Mouse (Mus musculus) small intestine, adult 2 months (tissue): ENCODE measurements around the gene Cemip. TPM values are rescaled to one million over a fixed set of nuclear protein-coding genes. Genes with fewer than 3 reads are reported as not detected.

Source experiments
- H3K27ac ChIP-seq: fragments of 200-500 bp; 2 replicates; pipeline ENCODE4 v1.5.1; 2012; ENCODE audit warnings: low read depth, low read length, control low read depth, inconsistent platforms; ENCODE audit not compliant: insufficient read depth
- H3K27me3 ChIP-seq: fragments of 200-500 bp; 2 replicates; pipeline ENCODE4 v1.6.1; 2012; ENCODE audit warnings: mild to moderate bottlenecking, moderate library complexity, low read length, inconsistent platforms; ENCODE audit not compliant: control insufficient read depth, insufficient read depth
- H3K36me3 ChIP-seq: fragments of 200-500 bp; 2 replicates; pipeline ENCODE4 v1.6.1; 2012; ENCODE audit warnings: mild to moderate bottlenecking, low read length, control low read depth, inconsistent platforms; ENCODE audit not compliant: control insufficient read depth, insufficient read depth
- H3K4me1 ChIP-seq: fragments of 200-500 bp; 2 replicates; pipeline ENCODE4 v1.6.1; 2012; ENCODE audit warnings: low read length, inconsistent platforms, mixed read lengths; ENCODE audit not compliant: control insufficient read depth, insufficient read depth, insufficient read length
- H3K4me3 ChIP-seq: fragments of 200-500 bp; 2 replicates; pipeline ENCODE4 v1.5.1; 2012; ENCODE audit warnings: low read depth, mild to moderate bottlenecking, control low read depth, inconsistent platforms, low read length, moderate library complexity
- CTCF ChIP-seq: fragments of 200-500 bp; IDR thresholded peaks from 2 replicates; pipeline ENCODE4 v1.5.1; 2012; ENCODE audit warnings: low read depth, mild to moderate bottlenecking, control low read depth, inconsistent platforms, low read length, moderate library complexity, mixed read lengths; ENCODE audit not compliant: insufficient replicate concordance, insufficient read length; ENCODE audit errors: extremely low read depth
- POLR2A ChIP-seq: fragments of 200-500 bp; IDR thresholded peaks from 2 replicates; pipeline ENCODE4 v1.6.1; 2012; ENCODE audit warnings: low read depth, mild to moderate bottlenecking, control low read depth, inconsistent platforms, low read length, moderate library complexity
- WGBS: fragments of 180-500 bp; shearing (Covaris S2); methylation state at CpG from one replicate; pipeline ENCODE4 v1.1.7; 2018; 5-methylcytosine and 5-hydroxymethylcytosine counted together
- polyA plus RNA-seq: library from polyadenylated mRNA; depleted of rRNA; stranded (reverse); fragments of >200 nt; gene quantifications from 2 replicates; pipeline ENCODE4 v1.2.3, GENCODE M21; 2012

Gene Cemip
- polyA plus RNA-seq, 1 experiment = 0.27 TPM

DNA sequence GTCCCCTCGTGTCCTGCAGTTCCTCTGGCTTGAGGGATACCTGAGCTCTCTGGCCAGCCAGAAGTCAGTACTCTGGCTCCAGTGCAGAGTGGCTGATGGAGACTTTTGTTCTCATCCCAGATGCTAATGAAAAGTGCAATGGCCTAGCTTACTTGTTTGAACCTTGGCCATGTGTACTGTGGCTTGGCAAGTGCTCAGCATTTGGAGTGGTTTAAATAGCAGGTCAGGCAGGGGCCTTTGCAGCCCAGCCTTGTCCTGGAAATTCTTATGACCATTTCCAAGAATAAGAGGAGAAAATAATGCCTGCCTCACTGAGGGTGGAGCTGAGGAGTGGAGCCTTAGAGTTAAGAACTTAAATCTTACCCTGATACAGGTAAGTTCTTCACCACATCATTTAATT is 43.6 kb downstream of the Cemip start:
- TF ChIP-seq CTCF (no peak), POLR2A (no peak)
- peaks cover 23% of the 10 kb centered on the region for H3K4me1 ChIP-seq
- 76% methylated on average over 1 of the region's 1 CpGs for WGBS
- no peak overlapping the region for H3K27ac ChIP-seq
- no peaks in the 10 kb centered on the region for H3K36me3 ChIP-seq
- H3K27me3 ChIP-seq = no peaks in the 10 kb centered on the region
- no peak overlapping the region for H3K4me3 ChIP-seq

GRCm38 (mm10) chr7:84039856-84040522 is 46.3 kb downstream of the Cemip start:
- peak overlapping the region; percentile 67 for H3K27ac ChIP-seq
- H3K4me1 ChIP-seq = peaks cover 23% of the 10 kb centered on the region
- WGBS = 34% methylated on average over 8 of the region's 8 CpGs
- H3K27me3 ChIP-seq = no peaks in the 10 kb centered on the region
- TF ChIP-seq POLR2A = no peak
- no peak for TF ChIP-seq CTCF
- H3K36me3 ChIP-seq = no peaks in the 10 kb centered on the region
- no peak overlapping the region for H3K4me3 ChIP-seq

DNA sequence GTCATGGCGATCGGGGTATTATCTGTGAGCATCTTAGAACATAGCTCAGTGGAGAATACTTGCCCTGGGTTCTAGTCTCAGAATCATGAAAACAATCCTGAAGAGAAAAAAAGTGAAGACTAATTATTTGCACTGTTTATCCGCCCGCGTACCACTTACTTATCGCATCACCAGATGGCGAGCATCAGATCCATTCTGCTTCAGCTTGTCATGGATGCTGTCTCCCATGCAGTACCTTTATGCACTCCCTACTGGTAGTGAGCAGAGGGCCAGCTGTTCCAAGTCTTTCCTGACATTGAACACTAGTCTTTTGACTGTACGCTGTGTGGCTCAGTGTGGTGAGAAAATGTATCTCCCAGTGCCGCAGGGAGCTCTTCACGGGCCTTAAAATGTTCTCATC is 47.7 kb downstream of the Cemip start:
- no peaks in the 10 kb centered on the region for H3K36me3 ChIP-seq
- no peaks in the 10 kb centered on the region for H3K27me3 ChIP-seq
- no peak overlapping the region for H3K4me3 ChIP-seq
- TF ChIP-seq CTCF (no peak), POLR2A (no peak)
- H3K27ac ChIP-seq = no peak overlapping the region
- 96% methylated on average over 10 of the region's 10 CpGs for WGBS
- H3K4me1 ChIP-seq = peaks cover 23% of the 10 kb centered on the region

DNA sequence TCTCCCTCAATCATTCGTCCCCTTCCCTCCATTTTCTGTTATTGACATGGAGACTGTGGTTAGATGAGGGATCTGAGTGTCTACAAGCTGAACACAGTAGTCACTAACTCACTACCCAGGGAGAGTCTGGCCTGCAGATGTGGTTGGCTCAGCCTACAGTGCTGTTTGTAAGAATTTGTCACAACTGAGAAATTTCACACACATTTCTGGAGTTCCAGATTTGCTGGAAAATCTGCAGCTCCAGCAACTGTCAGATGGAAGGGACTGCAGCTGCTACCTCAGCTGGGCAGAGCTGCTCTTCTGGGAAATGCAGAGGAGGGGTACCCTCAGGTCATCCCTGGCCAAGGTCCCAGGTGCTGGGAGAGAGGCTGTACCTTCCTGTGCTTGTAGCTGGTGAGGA is 53.5 kb downstream of the Cemip start:
- H3K36me3 ChIP-seq = no peaks in the 10 kb centered on the region
- H3K4me3 ChIP-seq = no peak overlapping the region
- no peak overlapping the region for H3K27ac ChIP-seq
- WGBS = 100% methylated on average over 1 of the region's 1 CpGs
- no peaks in the 10 kb centered on the region for H3K27me3 ChIP-seq
- H3K4me1 ChIP-seq = peaks cover 31% of the 10 kb centered on the region; the same call in 1 of the 2 replicates
- no peak for TF ChIP-seq CTCF
- no peak for TF ChIP-seq POLR2A

DNA sequence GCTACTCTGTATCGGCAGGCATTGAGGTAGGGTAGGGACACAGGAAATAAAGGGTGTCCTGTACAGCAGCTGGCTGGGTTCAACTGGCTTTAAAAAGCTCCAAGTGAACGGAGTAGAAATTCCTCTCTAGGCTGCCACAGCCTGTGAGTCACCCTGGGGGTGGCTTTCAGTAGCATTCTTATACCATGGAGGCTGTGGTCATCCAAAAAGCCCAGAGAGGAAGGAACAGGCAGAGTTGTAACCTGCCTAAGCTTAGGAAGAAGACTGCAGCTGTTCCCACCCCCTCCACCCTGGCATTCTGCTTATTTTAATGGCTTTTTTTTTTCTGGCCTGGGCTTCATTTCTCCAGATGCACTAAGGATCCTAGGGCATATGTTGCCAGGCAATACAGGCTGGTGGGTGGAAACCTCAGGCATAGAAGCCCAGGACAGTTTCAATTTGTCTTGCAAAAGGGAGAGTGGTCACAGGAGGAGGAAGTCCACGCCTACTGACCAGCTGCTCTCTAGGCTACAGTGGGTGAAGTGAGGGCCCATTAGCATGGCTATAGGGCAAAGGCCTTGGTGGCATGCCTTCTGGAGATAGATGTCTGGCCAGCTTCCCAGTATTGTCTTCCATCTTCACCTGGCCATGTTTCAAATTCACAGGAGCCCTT is 57.1 kb downstream of the Cemip start:
- H3K36me3 ChIP-seq = no peaks in the 10 kb centered on the region
- H3K4me3 ChIP-seq = no peak overlapping the region
- peak overlapping the region; percentile 61 for H3K27ac ChIP-seq
- TF ChIP-seq POLR2A (no peak), CTCF (no peak)
- 9% methylated on average over 3 of the region's 3 CpGs for WGBS
- peaks cover 47% of the 10 kb centered on the region for H3K4me1 ChIP-seq
- H3K27me3 ChIP-seq = no peaks in the 10 kb centered on the region

DNA sequence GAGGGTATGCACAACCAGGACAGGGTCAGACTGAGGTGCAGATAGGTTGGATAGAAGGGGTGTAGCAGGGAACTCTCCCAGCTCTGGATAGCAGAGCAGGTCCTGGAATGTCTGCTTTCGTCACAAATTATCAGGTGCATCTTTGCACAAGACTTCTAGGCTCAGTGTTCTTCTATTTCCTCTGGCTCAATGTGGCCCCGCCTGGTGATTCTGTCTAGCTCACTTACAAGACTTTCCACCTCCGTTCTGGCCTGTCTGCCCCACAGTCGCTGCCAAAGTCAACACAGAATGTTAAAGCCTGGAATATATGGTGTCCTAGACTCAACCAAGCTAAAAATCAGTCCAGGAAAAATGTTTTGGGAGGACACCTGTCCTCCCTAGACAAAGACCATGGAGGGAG is 57.9 kb downstream of the Cemip start:
- TF ChIP-seq POLR2A = no peak
- no peak for TF ChIP-seq CTCF
- WGBS = 28% methylated on average over 4 of the region's 4 CpGs
- Histone ChIP-seq H3K4me1 (peaks cover 53% of the 10 kb centered on the region), H3K4me3 (no peak overlapping the region), H3K27me3 (no peaks in the 10 kb centered on the region), H3K36me3 (no peaks in the 10 kb centered on the region), H3K27ac (peak overlapping the region; percentile 61)

DNA sequence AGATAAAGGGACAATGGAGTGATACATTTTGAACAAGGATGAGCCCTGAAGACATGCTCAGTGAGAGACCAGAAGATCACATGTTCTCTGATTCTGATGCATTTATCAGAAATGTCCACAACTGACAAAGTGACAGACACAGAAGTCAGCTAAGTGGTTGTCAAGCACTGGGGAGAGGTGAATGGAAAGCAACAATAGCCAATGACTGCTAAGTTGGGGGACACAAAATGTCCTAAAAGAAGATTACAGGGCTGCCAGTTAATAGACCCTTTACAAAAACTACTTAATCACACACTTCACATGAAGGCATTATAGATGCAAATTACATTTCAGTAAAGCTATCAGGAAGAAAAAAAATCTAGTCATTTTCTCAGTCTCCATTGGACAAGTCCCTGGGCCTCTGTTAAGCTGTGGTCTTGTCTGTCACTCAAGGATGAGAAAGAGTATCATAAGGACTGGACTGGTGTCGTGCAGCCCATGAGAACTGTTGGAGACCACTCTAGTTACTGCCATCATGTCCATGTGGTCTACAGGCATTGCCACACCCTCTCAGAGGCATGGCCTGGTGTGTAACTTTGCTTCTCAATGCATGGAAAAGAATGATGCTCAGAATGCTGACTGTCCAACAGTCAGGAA is 59.2 kb downstream of the Cemip start:
- WGBS = 50% methylated on average over 1 of the region's 1 CpGs
- TF ChIP-seq POLR2A = no peak

More for the DNA sequence above, 59.2 kb downstream of the Cemip start:
- H3K27me3 ChIP-seq = no peaks in the 10 kb centered on the region
- no peaks in the 10 kb centered on the region for H3K36me3 ChIP-seq
- H3K27ac ChIP-seq = peak overlapping the region; percentile 19; the same call in 1 of the 2 replicates
- peaks cover 57% of the 10 kb centered on the region for H3K4me1 ChIP-seq
- H3K4me3 ChIP-seq = no peak overlapping the region
